Mouse (Mus musculus) natural killer cell, adult 2 months (primary cell): ENCODE measurements around the gene Krtap5-2.
"Not testable (repeated sequence)": the region's sequence is repeated elsewhere in the genome, so short reads cannot be mapped to it uniquely, and the experiment has no call there.

Experiments
- DNase-seq, 2 experiments: peaks; one replicate each; pipeline ENCODE4 v3.0.0; 2022; ENCODE audit warnings: low spot score in 2 of 2

Krtap5-2 gene

DNA sequence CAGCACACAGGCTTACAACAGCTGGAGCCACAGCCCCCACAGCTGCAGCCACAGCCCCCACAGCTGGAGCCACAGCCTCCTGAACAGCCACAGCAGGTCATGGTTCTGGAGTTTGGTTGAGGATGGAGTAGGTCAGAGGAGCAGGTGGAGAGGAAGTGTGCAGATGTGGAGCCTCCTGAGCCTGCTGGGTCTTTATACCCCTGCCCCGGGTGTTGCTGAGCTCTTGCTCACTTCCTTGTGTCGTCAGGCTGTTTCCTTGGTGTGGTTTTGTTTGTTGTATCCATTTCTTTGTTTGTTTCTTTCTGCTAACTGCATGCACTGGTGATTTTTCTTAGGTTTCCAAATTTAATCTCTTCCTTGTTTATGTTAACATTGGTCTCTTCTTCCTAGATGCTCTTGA, 39.9 kb downstream of the Krtap5-2 start, which contains the start of gene Gm39115:
Gm39115 (minus strand) TSS at position 101 of the 400 bp plus-strand sequence.
- not testable (repeated sequence) for DNase-seq

DNA sequence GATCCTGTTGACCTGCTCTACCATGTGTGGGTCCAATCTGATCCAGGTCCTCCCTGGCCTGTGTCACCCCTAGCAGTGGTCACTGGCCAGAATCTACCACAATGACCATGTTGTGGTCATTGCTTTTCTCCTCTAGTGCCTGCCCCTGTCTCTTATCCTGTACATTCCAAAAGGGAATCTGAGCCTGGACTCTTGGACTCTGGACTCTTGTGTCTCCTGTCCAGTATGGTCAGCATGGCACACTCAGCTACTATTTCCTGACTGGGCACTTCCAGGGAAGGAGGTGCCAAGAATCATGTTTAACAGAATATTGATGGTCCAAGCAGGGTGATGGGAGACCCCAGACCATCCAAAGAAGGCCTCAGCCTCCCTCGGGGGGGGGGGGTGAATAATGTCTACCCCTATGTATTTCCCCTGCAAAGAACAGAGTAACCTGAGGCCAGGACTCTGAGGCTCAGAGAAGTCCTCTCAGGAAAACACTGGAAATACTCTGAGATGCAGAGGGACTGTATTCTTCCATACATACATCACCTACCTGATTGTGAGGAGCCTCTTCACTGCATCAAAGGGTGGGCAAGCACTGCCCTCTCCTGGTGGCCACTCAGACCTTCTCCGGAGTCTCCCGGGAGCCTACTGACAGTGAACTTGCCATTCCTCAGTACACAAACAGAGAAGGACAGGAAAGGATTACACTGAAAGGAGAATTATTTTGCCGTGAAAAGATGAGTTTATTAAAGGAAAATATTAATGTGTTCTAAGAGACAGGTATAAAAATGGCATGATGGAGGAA, 41.4 kb downstream of the Krtap5-2 start:
- no peak for DNase-seq

DNA sequence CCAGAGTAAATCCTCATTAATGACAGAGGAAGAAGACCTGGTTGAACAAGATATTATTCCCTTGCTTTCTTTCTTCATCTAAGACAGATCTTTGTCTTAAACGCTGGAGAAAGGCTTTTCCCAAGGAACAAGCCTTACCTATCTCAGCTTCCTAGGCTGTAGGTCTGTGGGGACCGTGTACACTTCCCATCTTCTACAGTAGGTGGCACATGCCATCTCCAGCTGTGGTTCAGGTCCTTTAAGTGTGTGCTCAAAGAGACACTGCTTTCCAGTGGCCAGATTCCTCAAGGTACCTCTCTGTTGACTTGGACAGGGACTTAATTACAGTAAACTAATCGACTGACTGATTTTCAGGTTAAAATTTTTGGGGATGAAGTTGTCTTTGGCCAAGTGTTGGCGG, 47.0 kb downstream of the Krtap5-2 start:
- no peak for DNase-seq
